Mouse (Mus musculus) forebrain, embryonic 16.5 days (tissue): ENCODE measurements around the gene Cyp24a1. TPM values are rescaled to one million over a fixed set of nuclear protein-coding genes. Genes with fewer than 3 reads are reported as not detected.

ENCODE experiments used
- ATAC-seq: fragments of 200-750 bp; cut with Nextera tagmentation; 2 replicates; pipeline ENCODE4 v1.8.0; 2017; ENCODE audit warnings: mild to moderate bottlenecking, moderate library complexity
- H3K27ac ChIP-seq: fragments of 300-500 bp; sonication (generic); 2 replicates; pipeline ENCODE4 v1.5.1; 2014; ENCODE audit warnings: low read length, control low read depth
- H3K27me3 ChIP-seq: fragments of 300-500 bp; sonication (generic); replicated peaks from 2 replicates; pipeline ENCODE4 v1.6.1; 2014; ENCODE audit warnings: low read length; ENCODE audit not compliant: control insufficient read depth, insufficient read depth
- H3K36me3 ChIP-seq: fragments of 300-500 bp; sonication (generic); 2 replicates; pipeline ENCODE4 v1.6.1; 2014; ENCODE audit not compliant: control insufficient read depth, insufficient read depth
- H3K4me1 ChIP-seq: fragments of 300-500 bp; sonication (generic); replicated peaks from 2 replicates; pipeline ENCODE4 v1.6.1; 2014; ENCODE audit warnings: low read length; ENCODE audit not compliant: control insufficient read depth, insufficient read depth
- H3K4me2 ChIP-seq: fragments of 300-500 bp; sonication (generic); 2 replicates; pipeline ENCODE4 v1.6.1; 2014; ENCODE audit warnings: mild to moderate bottlenecking, low read length, control low read depth
- H3K4me3 ChIP-seq: fragments of 300-500 bp; sonication (generic); replicated peaks from 2 replicates; pipeline ENCODE4 v1.5.1; 2014; ENCODE audit warnings: mild to moderate bottlenecking, low read length, control low read depth
- H3K9ac ChIP-seq: fragments of 300-500 bp; sonication (generic); replicated peaks from 2 replicates; pipeline ENCODE4 v1.6.1; 2014; ENCODE audit warnings: low read depth, low read length, control low read depth
- H3K9me3 ChIP-seq: fragments of 300-500 bp; sonication (generic); 2 replicates; pipeline ENCODE4 v1.6.1; 2016; ENCODE audit warnings: low read length; ENCODE audit not compliant: control insufficient read depth
- WGBS: fragments of 180-500 bp; shearing (Covaris S2); extraction: QIAGEN DNeasy Blood & Tissue Kit; methylation state at CpG from one replicate; pipeline ENCODE4 v1.1.7; 2014; 5-methylcytosine and 5-hydroxymethylcytosine counted together
- polyA plus RNA-seq: library from polyadenylated mRNA; unstranded; fragments of >200 nt; fragmentation: Nextera tagmentation; extraction: Ambion mirVana; gene quantifications from 2 replicates; pipeline ENCODE4 v1.2.1, GENCODE M21; 2015

The Cyp24a1 gene
- polyA plus RNA-seq, 1 experiment from 2014 or later, result 0.11 TPM

GRCm38 (mm10) chr2:170530256-170530655, 33.3 kb upstream of the Cyp24a1 start:
- H3K9me3 ChIP-seq, result no peaks in the 10 kb centered on the region
- H3K27me3 ChIP-seq, result no peaks in the 10 kb centered on the region
- no peak overlapping the region for H3K4me3 ChIP-seq
- H3K36me3 ChIP-seq, result no peaks in the 10 kb centered on the region
- H3K4me2 ChIP-seq, result no peak overlapping the region
- no peak overlapping the region for H3K27ac ChIP-seq
- 94% methylated on average over 3 of the region's 3 CpGs for WGBS
- no peak for ATAC-seq
- H3K4me1 ChIP-seq, result peaks cover 10% of the 10 kb centered on the region
- no peak overlapping the region for H3K9ac ChIP-seq

GRCm38 (mm10) chr2:170529766-170530165, 32.8 kb upstream of the Cyp24a1 start:
- Histone ChIP-seq H3K4me3 (no peak overlapping the region), H3K9me3 (no peaks in the 10 kb centered on the region), H3K4me2 (no peak overlapping the region), H3K36me3 (no peaks in the 10 kb centered on the region), H3K4me1 (peaks cover 8% of the 10 kb centered on the region), H3K27ac (no peak overlapping the region), H3K27me3 (no peaks in the 10 kb centered on the region), H3K9ac (no peak overlapping the region)
- WGBS, result 84% methylated on average over 7 of the region's 7 CpGs
- ATAC-seq, result no peak

GRCm38 (mm10) chr2:170528061-170528460, 31.1 kb upstream of the Cyp24a1 start:
- no peak for ATAC-seq
- Histone ChIP-seq H3K36me3 (no peaks in the 10 kb centered on the region), H3K4me1 (no peaks in the 10 kb centered on the region), H3K9me3 (no peaks in the 10 kb centered on the region), H3K27ac (no peak overlapping the region), H3K27me3 (no peaks in the 10 kb centered on the region), H3K4me3 (no peak overlapping the region), H3K9ac (no peak overlapping the region), H3K4me2 (no peak overlapping the region)
- WGBS, result 95% methylated on average over 16 of the region's 16 CpGs

- 90% methylated on average over 8 of the region's 8 CpGs for WGBS
Observed at GRCm38 (mm10) chr2:170526513-170526912, 29.6 kb upstream of the Cyp24a1 start.

GRCm38 (mm10) chr2:170520321-170520971, 23.5 kb upstream of the Cyp24a1 start:
- no peak overlapping the region for H3K4me2 ChIP-seq
- whole genome bisulfite sequencing, result 2% methylated on average over 5 of the region's 7 CpGs
- no peak overlapping the region for H3K9ac ChIP-seq
- H3K27me3 ChIP-seq, result no peaks in the 10 kb centered on the region
- no peak overlapping the region for H3K27ac ChIP-seq
- ATAC-seq, result peak; percentile 70
- no peaks in the 10 kb centered on the region for H3K4me1 ChIP-seq
- H3K9me3 ChIP-seq, result no peaks in the 10 kb centered on the region
- H3K4me3 ChIP-seq, result no peak overlapping the region
- H3K36me3 ChIP-seq, result peaks cover 15% of the 10 kb centered on the region

More at GRCm38 (mm10) chr2:170526513-170526912, 29.6 kb upstream of the Cyp24a1 start:
- Histone ChIP-seq H3K9ac (no peak overlapping the region), H3K4me1 (no peaks in the 10 kb centered on the region), H3K36me3 (no peaks in the 10 kb centered on the region), H3K27me3 (no peaks in the 10 kb centered on the region), H3K27ac (no peak overlapping the region), H3K9me3 (no peaks in the 10 kb centered on the region), H3K4me3 (no peak overlapping the region), H3K4me2 (no peak overlapping the region)
- no peak for ATAC-seq

- no peak overlapping the region for H3K4me2 ChIP-seq
- no peak overlapping the region for H3K27ac ChIP-seq
- 93% methylated on average over 12 of the region's 12 CpGs for WGBS
- no peaks in the 10 kb centered on the region for H3K27me3 ChIP-seq
- H3K36me3 ChIP-seq, result peaks cover 6% of the 10 kb centered on the region
- no peak overlapping the region for H3K4me3 ChIP-seq
- no peaks in the 10 kb centered on the region for H3K9me3 ChIP-seq
- no peak overlapping the region for H3K9ac ChIP-seq
- peaks cover 14% of the 10 kb centered on the region for H3K4me1 ChIP-seq
- no peak for ATAC-seq
Observed at GRCm38 (mm10) chr2:170513756-170514155, 16.8 kb upstream of the Cyp24a1 start.

- H3K4me1 ChIP-seq, result peaks cover 17% of the 10 kb centered on the region
- peak; percentile 67 for ATAC-seq
Observed at GRCm38 (mm10) chr2:170511073-170511891, 14.3 kb upstream of the Cyp24a1 start.

GRCm38 (mm10) chr2:170508821-170509220, 11.9 kb upstream of the Cyp24a1 start:
- ATAC-seq, result no peak
- peak overlapping the region; percentile 18 for H3K4me3 ChIP-seq
- peaks cover 16% of the 10 kb centered on the region for H3K4me1 ChIP-seq
- no peak overlapping the region for H3K27ac ChIP-seq
- H3K27me3 ChIP-seq, result no peaks in the 10 kb centered on the region
- H3K36me3 ChIP-seq, result no peaks in the 10 kb centered on the region
- no peaks in the 10 kb centered on the region for H3K9me3 ChIP-seq
- H3K4me2 ChIP-seq, result peak overlapping the region; percentile 37
- 1% methylated on average over 12 of the region's 12 CpGs for WGBS
- H3K9ac ChIP-seq, result no peak overlapping the region

More at GRCm38 (mm10) chr2:170511073-170511891, 14.3 kb upstream of the Cyp24a1 start:
- H3K4me2 ChIP-seq, result peak overlapping the region; percentile 77
- H3K4me3 ChIP-seq, result peak overlapping the region; percentile 86
- peak overlapping the region; percentile 86 for H3K27ac ChIP-seq
- WGBS, result 0% methylated on average over 64 of the region's 69 CpGs
- no peaks in the 10 kb centered on the region for H3K9me3 ChIP-seq
- peak overlapping the region; percentile 92 for H3K9ac ChIP-seq
- H3K36me3 ChIP-seq, result no peaks in the 10 kb centered on the region
- H3K27me3 ChIP-seq, result no peaks in the 10 kb centered on the region

- 9% methylated on average over 10 of the region's 10 CpGs for WGBS
- peak; percentile 52; the same call in 1 of the 2 replicates for ATAC-seq
- no peaks in the 10 kb centered on the region for H3K27me3 ChIP-seq
- H3K9ac ChIP-seq, result no peak overlapping the region
- no peaks in the 10 kb centered on the region for H3K9me3 ChIP-seq
- H3K4me1 ChIP-seq, result peaks cover 12% of the 10 kb centered on the region
- H3K36me3 ChIP-seq, result no peaks in the 10 kb centered on the region
- no peak overlapping the region for H3K4me3 ChIP-seq
- no peak overlapping the region for H3K4me2 ChIP-seq
- H3K27ac ChIP-seq, result no peak overlapping the region
Observed at GRCm38 (mm10) chr2:170507734-170508133, 10.8 kb upstream of the Cyp24a1 start.
